Mouse (Mus musculus) CD4-positive naive resting alpha-beta T cell, adult 76 days (primary cell): ENCODE data around the gene Gm20830. TPM values are rescaled to one million over a fixed set of nuclear protein-coding genes. Genes with fewer than 3 reads are reported as not detected.

Source experiments
- total RNA-seq: library from RNA; stranded (reverse); gene quantifications from one replicate; pipeline ENCODE4 v1.2.4, GENCODE M21; 2023

Gm20830 gene
- total RNA-seq, result not detected

GRCm38 (mm10) chrY:6918182-6918581, at the start of gene Gm20830:
Gm20830 (minus strand) TSS chrY:6918282.

Other genes with a start within 250 kb of the Gm20830 start
- not detected for gene Gm21719, start 235.4 kb downstream of the Gm20830 start, total RNA-seq